Mouse (Mus musculus) ovary, postnatal 14 days (tissue): ENCODE data around the gene Itln1.
"Not testable (repeated sequence)": the region's sequence is repeated elsewhere in the genome, so short reads cannot be mapped to it uniquely, and the experiment has no call there.

Experiments
- DNase-seq: peaks from one replicate; pipeline ENCODE4 v3.0.0; 2022; ENCODE audit warnings: low spot score

Itln1 gene

GRCm38 (mm10) chr1:171513234-171513633, 21.9 kb downstream of the Itln1 start:
- no peak for DNase-seq

GRCm38 (mm10) chr1:171504586-171504985, 30.5 kb downstream of the Itln1 start:
- DNase-seq: no peak

DNA sequence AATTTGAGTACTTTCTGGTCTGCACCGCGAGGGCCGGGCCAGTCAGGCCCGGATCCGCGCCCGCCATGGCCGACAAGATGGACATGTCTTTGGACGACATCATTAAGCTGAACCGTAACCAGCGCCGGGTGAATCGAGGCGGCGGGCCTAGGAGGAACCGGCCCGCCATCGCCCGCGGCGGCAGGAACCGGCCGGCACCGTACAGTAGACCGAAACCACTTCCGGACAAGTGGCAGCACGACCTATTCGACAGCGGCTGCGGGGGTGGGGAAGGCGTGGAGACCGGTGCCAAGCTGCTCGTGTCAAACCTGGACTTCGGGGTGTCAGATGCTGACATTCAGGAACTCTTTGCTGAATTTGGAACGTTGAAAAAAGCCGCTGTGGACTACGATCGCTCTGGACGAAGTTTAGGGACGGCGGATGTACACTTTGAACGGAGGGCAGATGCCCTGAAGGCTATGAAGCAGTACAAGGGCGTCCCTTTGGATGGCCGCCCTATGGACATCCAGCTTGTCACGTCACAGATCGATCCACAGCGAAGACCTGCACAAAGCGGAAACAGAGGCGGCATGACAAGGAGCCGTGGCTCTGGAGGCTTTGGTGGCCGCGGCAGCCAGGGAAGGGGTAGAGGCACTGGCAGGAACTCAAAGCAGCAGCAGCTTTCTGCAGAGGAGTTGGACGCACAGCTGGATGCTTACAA, 31.4 kb downstream of the Itln1 start:
- peak; percentile 54 for DNase-seq

- DNase-seq: peak; percentile 91
Observed at GRCm38 (mm10) chr1:171503250-171503591, 31.9 kb downstream of the Itln1 start, which contains the start of gene Alyref2. Alyref2 (plus strand) TSS chr1:171503478.

DNA sequence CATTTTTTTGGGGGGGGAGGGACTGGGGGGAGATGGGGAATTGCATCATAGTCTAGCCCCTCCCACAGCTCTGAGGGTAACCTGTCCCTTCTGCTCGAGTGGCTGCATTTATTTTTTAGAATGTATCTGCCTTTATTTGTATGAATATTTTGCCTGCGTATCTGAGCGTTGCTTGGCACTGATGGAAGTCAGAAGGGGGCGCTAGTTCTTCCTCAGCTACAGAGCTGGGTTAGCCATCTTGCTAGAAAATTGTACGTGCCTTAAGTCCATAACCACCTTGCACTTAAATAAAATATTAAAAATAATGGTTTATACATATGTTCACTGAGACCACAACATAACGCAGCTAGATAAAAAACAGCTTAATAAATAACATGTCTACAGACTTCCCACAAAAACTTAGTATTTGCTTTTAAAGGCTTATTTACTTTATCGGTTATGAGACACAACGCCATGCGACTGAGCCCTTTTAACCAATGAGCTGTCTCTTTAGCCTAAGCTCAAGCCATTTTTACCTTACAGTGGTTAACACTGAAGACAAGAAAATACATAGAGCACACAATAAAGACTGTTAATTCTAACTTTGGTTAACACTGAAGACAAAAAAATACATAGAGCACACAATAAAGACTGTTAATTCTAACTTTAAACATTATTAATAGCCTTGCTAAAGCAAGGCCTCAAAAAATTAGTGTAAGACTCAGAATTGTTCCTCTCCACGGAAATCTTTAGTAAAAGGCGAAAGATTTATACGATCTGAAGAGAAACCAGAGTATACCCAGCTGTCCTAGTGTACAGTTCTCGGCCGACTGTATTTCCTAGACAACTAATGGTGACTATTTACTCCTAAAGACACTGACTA, 32.5 kb downstream of the Itln1 start:
- peak; percentile 36 for DNase-seq

- peak; percentile 27 for DNase-seq
Observed at GRCm38 (mm10) chr1:171501636-171502080, 33.4 kb downstream of the Itln1 start.

GRCm38 (mm10) chr1:171501016-171501610, 34.0 kb downstream of the Itln1 start:
- no peak for DNase-seq

DNA sequence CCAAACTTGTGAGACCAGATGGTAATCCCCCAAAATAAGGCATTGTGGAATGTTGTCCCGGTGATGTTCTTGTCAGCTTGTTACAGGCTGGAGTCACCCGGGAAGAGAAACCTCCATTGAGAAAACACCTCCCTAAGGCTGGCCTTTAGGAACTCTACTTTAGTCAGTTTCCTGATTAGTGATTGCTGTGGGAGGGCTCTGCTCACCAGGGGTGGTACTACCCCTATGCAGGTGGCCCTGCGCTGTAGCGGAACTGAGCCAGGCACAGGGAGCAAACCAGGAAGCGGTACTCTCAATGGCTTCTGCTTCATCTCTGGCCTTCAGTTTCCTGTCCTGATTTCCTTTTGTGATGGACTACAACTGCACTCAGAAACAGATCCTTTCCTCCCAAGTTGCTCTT, 35.2 kb downstream of the Itln1 start:
- DNase-seq: no peak

DNA sequence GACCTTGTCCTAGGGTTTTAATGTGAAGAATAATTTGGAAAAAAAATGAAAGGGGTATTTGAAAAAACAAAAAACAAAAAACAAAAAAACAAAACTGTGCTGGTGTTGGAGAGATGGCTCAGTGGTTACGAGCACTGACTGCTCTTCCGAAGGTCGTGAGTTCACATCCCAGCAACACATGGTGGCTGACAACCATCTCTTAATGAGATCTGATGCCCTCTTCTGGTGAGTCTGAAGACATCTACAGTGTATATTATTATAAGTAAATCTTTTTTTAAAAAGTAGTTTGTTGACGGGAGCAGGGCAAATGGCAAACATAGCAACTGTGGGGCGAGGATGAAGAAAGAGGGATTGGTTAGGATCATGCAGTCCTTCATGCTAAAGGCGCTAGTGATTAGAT, 39.7 kb downstream of the Itln1 start:
- DNase-seq: no peak

GRCm38 (mm10) chr1:171494241-171494640, 40.9 kb downstream of the Itln1 start:
- DNase-seq: no peak

DNA sequence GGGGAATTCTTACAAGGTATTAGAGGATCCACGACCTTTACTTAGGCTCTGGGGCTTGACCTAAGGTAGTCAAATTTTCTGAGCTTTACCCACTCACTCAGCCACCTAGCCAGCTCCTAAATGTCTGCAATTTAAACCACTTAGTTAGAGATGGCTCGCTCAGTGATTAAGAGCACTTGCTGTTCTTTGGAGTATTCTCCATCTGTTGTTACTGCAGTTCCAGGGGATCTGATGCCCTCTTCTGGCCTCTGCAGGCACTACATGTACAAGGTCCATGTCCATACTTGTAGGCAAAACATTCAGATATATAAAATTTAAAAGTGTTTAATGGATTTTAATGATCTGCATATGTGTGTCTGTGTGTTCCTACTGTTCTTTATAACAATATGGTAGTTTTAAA, 56.1 kb downstream of the Itln1 start:
- DNase-seq: peak; percentile 63

GRCm38 (mm10) chr1:171477758-171478545, 57.1 kb downstream of the Itln1 start:
- DNase-seq: no peak

DNA sequence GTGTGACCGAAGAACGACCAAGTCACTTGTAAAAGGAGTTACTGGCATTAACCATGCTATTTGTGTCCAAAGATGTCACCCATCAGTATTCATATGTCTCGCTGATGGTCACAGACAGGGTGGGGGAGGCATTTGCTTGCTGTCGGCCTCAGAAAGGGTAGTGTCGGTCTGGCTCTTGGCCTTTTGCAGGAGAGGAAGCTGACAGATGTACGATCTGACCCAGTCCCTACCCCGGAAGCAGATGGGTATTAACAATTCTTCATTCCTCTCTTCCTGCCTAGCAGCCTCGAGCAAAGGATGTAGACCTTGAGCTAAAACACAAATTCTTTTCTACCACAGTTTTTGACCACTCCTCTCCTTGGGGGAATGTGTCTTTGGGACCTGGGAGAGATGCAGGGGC, 58.0 kb downstream of the Itln1 start:
- DNase-seq: no peak

GRCm38 (mm10) chr1:171473920-171474640, 61.0 kb downstream of the Itln1 start:
- no peak for DNase-seq

DNA sequence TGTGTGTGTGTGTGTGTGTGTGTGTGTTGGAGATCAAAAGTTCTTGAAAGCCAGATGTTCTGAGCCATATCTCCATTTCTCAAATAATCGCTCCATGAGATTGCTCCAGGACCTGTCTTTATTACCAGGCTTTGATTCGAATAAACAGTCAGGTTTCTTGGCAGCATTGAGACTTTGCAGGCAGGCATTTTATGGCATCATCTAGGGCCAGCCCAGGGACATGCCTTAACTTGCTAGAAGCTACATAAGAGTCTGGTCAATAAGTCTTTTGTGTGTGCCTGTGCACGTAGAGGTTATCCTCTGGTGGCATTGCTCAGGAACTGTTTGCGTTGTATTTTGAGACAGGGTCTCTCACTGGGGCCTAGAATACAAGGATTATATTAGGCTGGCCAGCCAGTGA, 61.6 kb downstream of the Itln1 start:
- DNase-seq: no peak

DNA sequence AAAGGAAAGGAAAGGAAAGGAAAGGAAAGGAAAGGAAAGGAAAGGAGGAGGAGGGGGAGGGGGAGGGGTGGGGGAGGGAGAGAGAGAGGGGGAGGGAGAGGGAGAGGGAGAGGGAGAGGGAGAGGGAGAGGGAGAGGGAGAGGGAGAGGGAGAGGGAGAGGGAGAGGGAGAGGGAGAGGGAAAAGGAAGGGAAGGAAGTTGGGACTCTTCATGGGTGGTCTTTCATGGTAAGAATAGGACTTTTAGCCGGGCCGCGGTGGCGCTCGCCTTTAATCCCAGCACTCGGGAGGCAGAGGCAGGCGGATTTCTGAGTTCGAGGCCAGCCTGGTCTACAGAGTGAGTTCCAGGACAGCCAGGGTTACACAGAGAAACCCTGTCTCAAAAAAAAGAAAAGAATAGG, 63.2 kb downstream of the Itln1 start:
- DNase-seq: not testable (repeated sequence)

DNA sequence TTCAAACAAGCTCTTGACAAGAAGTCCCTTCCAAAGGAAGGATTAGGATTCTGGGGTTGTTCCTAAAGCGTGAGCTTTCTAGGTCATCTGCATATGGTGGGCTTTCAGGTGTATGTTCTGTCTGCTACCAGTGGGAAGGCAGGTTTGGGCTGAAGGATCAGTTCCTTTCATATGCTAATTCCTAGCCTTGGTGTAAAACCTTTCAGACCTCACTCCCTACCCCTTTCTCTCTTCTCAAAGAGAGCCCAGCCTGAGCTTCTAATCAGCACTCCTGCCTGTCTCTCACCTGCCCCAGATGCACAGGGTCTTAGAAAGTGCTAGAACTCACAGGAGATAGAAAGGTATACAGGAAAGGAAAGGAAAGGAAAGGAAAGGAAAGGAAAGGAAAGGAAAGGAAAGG, 63.6 kb downstream of the Itln1 start:
- DNase-seq: no peak

GRCm38 (mm10) chr1:171470896-171471295, 64.2 kb downstream of the Itln1 start:
- DNase-seq: no peak

DNA sequence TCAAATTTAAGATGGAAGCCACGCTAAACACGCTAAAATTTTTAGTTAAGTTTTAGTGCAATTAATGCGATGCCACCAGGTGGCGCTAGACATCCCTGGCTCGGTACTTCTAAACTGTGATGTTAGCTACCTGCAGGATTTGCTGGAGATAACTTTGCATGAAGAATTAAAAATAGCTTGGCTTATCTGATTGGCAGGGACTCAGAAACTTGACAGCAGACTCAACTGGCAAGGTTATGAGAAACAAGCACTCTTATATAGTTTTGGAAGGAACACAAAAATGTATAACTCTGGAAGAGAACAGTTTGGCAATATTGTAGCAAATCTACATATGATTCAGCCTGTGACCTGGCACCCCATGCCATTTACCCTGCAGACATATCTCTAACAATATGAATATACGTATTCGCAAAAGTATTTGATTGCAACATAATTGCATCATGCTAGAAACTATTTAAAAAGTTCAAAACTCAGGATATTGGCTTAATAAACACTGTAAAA, 64.7 kb downstream of the Itln1 start:
- DNase-seq: peak; percentile 27

GRCm38 (mm10) chr1:171469678-171470077, 65.4 kb downstream of the Itln1 start:
- no peak for DNase-seq
